Mouse (Mus musculus): ENCODE results near the gene Slc12a8. TPM values are rescaled to one million over a fixed set of nuclear protein-coding genes. Genes with fewer than 3 reads are reported as not detected.

Slc12a8 gene
- total RNA-seq, 1 experiment, result 3.7 TPM

GRCm38 (mm10) chr16:33683206-33684161 lies 166.4 kb downstream of the Slc12a8 start:
- TF ChIP-seq HCFC1 (IDR thresholded peaks at IDR 0.05; ENCODE audit: borderline replicate concordance, insufficient read depth, low read length), result no peak
- H3K9me3 ChIP-seq (ENCODE audit: control insufficient read depth, insufficient read depth, low read depth, low read length), result no peaks in the 10 kb centered on the region
- no peaks in the 10 kb centered on the region for H3K36me3 ChIP-seq (ENCODE audit: control insufficient read depth, insufficient read depth, low read length, poor library complexity, severe bottlenecking)
- peaks cover 3 to 7% of the 10 kb centered on the region in 2 experiments; a peak in 3 of 4 replicates for H3K4me1 ChIP-seq (ENCODE audit: control insufficient read depth in 2 of 2, insufficient read depth in 2 of 2, low read length in 2 of 2, poor library complexity in 1 of 2)
- no peak overlapping the region for H3K27ac ChIP-seq (ENCODE audit: insufficient read depth, low read depth, low read length, poor library complexity, severe bottlenecking)
- H3K9ac ChIP-seq (ENCODE audit: insufficient read depth, low read depth, low read length, poor library complexity, severe bottlenecking), result peak overlapping the region; percentile 22; the same call in 1 of the 2 replicates
- in situ Hi-C loops (cut with MboI; ENCODE audit: low sequenced_read_pairs in 2 of 2, unreplicated experiment in 2 of 2), result no loop called here
- DNase-seq (ENCODE audit: low read depth, low spot score), result no peak
- peak overlapping the region; percentile 77 to 79 for H3K4me3 ChIP-seq (ENCODE audit: insufficient read depth in 1 of 2, low read depth in 1 of 2, low read length in 2 of 2, poor library complexity in 1 of 2, severe bottlenecking in 1 of 2)

DNA sequence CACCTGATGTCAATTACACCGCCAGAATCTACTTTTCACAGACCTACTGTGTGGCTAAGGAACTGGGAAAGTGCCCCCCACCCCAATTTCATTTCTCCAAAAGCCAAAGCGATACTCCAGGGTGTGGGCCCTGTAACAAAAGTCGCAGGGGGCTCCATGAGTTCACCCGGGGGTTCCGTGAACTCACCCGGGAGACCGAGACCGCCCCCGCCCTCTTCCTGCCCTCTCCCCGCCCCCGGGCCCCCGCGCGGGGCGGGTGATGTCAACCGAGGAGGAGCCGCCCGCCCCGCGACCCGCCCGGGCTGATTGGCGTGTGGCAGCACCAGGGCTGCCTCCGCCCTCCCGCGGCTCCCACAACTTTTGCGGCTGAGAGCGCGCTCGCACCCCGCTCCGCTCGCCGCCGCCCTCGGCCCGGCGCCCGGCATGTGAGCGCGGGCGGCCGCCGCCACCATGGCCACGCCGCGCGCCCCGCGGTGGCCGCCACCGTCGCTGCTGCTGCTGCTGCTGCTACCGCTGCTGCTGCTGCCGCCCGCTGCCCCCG lies 167.1 kb downstream of the Slc12a8 start, which contains the start of gene Heg1:
Gene Heg1, plus strand, starts transcription at position 209 of the 541 bp plus-strand sequence.
- peak within 1 kb of the TSS; percentile 77 to 79 for H3K4me3 ChIP-seq (ENCODE audit: insufficient read depth in 1 of 2, low read depth in 1 of 2, low read length in 2 of 2, poor library complexity in 1 of 2, severe bottlenecking in 1 of 2)
- no peak within 1 kb of the TSS for H3K27ac ChIP-seq (ENCODE audit: insufficient read depth, low read depth, low read length, poor library complexity, severe bottlenecking)

DNA sequence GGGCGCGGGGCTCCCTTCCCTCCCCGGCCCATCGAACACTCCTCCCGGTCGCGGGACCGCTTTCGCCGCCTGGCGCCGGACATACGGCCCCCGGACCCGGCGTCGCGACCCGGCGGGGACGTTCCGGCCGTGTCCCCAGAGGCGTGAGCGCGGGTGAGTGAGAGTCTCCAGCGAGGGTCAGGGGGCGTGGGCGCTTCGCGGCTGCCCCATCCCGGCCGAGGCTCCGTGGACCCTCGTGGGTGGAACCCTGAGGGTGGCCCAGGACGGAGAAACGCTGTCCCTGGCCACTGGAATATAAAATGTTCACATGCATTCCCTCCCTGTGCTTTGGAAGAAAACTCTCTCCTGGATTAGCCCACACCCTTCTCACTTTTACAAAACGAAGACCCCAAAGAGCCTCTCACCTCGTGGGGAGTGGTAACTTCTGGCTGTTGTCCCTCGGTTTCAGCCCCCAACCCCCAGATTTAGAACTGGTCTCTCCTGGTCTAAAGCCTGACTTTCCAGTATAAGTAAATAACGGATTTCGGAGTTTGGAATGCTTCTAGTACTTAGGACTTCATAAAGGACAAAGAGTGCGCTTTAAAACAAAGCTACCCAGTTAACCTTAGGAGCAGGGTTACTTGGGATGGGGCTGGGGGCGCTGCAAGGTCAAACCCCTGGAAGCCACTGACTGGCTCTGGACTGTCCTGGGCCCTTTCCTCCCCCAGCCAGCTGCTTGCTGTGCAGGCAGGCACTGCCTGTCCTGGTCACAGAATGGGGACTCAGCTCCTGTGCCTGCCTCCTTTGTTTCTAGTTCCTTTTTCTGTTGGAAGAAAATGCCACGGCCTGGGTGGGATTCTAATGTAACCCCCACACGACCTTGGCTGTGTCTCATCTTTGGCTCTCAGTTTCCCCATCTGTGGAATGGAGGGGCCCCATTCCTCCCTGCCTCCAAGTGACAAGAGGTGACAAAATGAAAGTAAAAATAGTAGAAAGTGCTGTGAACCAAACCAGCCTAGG lies 167.9 kb downstream of the Slc12a8 start:
- Histone ChIP-seq H3K36me3 (ENCODE audit: control insufficient read depth, insufficient read depth, low read length, poor library complexity, severe bottlenecking) (no peaks in the 10 kb centered on the region), H3K4me1 (ENCODE audit: control insufficient read depth in 2 of 2, insufficient read depth in 2 of 2, low read length in 2 of 2, poor library complexity in 1 of 2) (peaks cover 3 to 7% of the 10 kb centered on the region in 2 experiments; a peak in 3 of 4 replicates), H3K9me3 (ENCODE audit: control insufficient read depth, insufficient read depth, low read depth, low read length) (no peaks in the 10 kb centered on the region), H3K9ac (ENCODE audit: insufficient read depth, low read depth, low read length, poor library complexity, severe bottlenecking) (peak overlapping the region; percentile 83), H3K4me3 (ENCODE audit: insufficient read depth in 1 of 2, low read depth in 1 of 2, low read length in 2 of 2, poor library complexity in 1 of 2, severe bottlenecking in 1 of 2) (peak overlapping the region; percentile 77 to 79), H3K27ac (ENCODE audit: insufficient read depth, low read depth, low read length, poor library complexity, severe bottlenecking) (no peak overlapping the region)
- TF ChIP-seq CHD2 (IDR thresholded peaks at IDR 0.05; ENCODE audit: low read depth, low read length) (no peak), HCFC1 (IDR thresholded peaks at IDR 0.05; ENCODE audit: borderline replicate concordance, insufficient read depth, low read length) (no peak), ZC3H11A (IDR thresholded peaks at IDR 0.05; ENCODE audit: borderline replicate concordance, low read depth, low read length) (no peak), ZNF384 (IDR thresholded peaks at IDR 0.05; ENCODE audit: low read depth, low read length) (no peak), MAFK (IDR thresholded peaks at IDR 0.05; ENCODE audit: insufficient read depth, low read depth, low read length) (no peak)
- no peak for DNase-seq (ENCODE audit: low read depth, low spot score)
- in situ Hi-C loops (cut with MboI; ENCODE audit: low sequenced_read_pairs in 2 of 2, unreplicated experiment in 2 of 2), result no loop called here

More for the DNA sequence above, 167.1 kb downstream of the Slc12a8 start, which contains the start of gene Heg1:
- Histone ChIP-seq H3K9ac (ENCODE audit: insufficient read depth, low read depth, low read length, poor library complexity, severe bottlenecking) (peak within 1 kb of the TSS; percentile 83), H3K4me1 (ENCODE audit: control insufficient read depth in 2 of 2, insufficient read depth in 2 of 2, low read length in 2 of 2, poor library complexity in 1 of 2) (peaks cover 3 to 7% of the 10 kb centered on the region in 2 experiments; a peak in 3 of 4 replicates), H3K9me3 (ENCODE audit: control insufficient read depth, insufficient read depth, low read depth, low read length) (no peaks in the 10 kb centered on the region), H3K36me3 (ENCODE audit: control insufficient read depth, insufficient read depth, low read length, poor library complexity, severe bottlenecking) (no peaks in the 10 kb centered on the region)
- DNase-seq (ENCODE audit: low read depth, low spot score), result no peak
- TF ChIP-seq CHD2 (IDR thresholded peaks at IDR 0.05; ENCODE audit: low read depth, low read length) (no peak), MAFK (IDR thresholded peaks at IDR 0.05; ENCODE audit: insufficient read depth, low read depth, low read length) (no peak), ZC3H11A (IDR thresholded peaks at IDR 0.05; ENCODE audit: borderline replicate concordance, low read depth, low read length) (no peak), HCFC1 (IDR thresholded peaks at IDR 0.05; ENCODE audit: borderline replicate concordance, insufficient read depth, low read length) (no peak), ZNF384 (IDR thresholded peaks at IDR 0.05; ENCODE audit: low read depth, low read length) (no peak)
- in situ Hi-C loops (cut with MboI; ENCODE audit: low sequenced_read_pairs in 2 of 2, unreplicated experiment in 2 of 2), result no loop called here

DNA sequence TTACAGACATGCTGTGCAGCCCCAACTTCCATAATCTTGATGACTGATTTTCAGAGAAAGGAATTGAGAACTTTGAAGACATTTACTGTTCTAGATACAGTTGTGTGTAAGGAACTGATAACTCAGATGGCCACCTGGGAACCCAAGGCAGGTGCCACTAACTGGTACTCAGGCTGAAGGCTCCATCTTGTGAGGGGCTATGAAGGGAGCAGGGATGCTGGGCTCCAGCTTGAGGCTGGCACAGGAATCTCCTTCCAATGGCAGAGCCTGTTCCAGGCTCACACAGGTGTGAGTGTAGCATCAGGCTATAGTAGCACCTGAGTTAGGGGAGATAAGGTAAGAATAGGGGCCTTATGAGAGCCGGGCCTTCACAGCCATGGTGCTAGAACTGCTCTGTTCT lies 168.9 kb downstream of the Slc12a8 start:
- in situ Hi-C loops (cut with MboI; ENCODE audit: low sequenced_read_pairs in 2 of 2, unreplicated experiment in 2 of 2), result no loop called here
- no peaks in the 10 kb centered on the region for H3K9me3 ChIP-seq (ENCODE audit: control insufficient read depth, insufficient read depth, low read depth, low read length)
- DNase-seq (ENCODE audit: low read depth, low spot score), result no peak
- H3K9ac ChIP-seq (ENCODE audit: insufficient read depth, low read depth, low read length, poor library complexity, severe bottlenecking), result no peak overlapping the region
- H3K4me1 ChIP-seq (ENCODE audit: control insufficient read depth in 2 of 2, insufficient read depth in 2 of 2, low read length in 2 of 2, poor library complexity in 1 of 2), result peaks cover 0 to 2% of the 10 kb centered on the region in 2 experiments; a peak in 1 of 4 replicates
- no peak for TF ChIP-seq CHD2 (IDR thresholded peaks at IDR 0.05; ENCODE audit: low read depth, low read length)
- no peak for TF ChIP-seq ZNF384 (IDR thresholded peaks at IDR 0.05; ENCODE audit: low read depth, low read length)
- no peak for TF ChIP-seq MAFK (IDR thresholded peaks at IDR 0.05; ENCODE audit: insufficient read depth, low read depth, low read length)
- no peak for TF ChIP-seq ZC3H11A (IDR thresholded peaks at IDR 0.05; ENCODE audit: borderline replicate concordance, low read depth, low read length)
- no peak for TF ChIP-seq HCFC1 (IDR thresholded peaks at IDR 0.05; ENCODE audit: borderline replicate concordance, insufficient read depth, low read length)
- no peak overlapping the region for H3K27ac ChIP-seq (ENCODE audit: insufficient read depth, low read depth, low read length, poor library complexity, severe bottlenecking)
- no peak overlapping the region for H3K4me3 ChIP-seq (ENCODE audit: insufficient read depth in 1 of 2, low read depth in 1 of 2, low read length in 2 of 2, poor library complexity in 1 of 2, severe bottlenecking in 1 of 2)
- H3K36me3 ChIP-seq (ENCODE audit: control insufficient read depth, insufficient read depth, low read length, poor library complexity, severe bottlenecking), result no peaks in the 10 kb centered on the region

Data from ES-E14 (cell line).